Mouse (Mus musculus): ENCODE measurements around the gene Jak2.

Jak2 gene

DNA sequence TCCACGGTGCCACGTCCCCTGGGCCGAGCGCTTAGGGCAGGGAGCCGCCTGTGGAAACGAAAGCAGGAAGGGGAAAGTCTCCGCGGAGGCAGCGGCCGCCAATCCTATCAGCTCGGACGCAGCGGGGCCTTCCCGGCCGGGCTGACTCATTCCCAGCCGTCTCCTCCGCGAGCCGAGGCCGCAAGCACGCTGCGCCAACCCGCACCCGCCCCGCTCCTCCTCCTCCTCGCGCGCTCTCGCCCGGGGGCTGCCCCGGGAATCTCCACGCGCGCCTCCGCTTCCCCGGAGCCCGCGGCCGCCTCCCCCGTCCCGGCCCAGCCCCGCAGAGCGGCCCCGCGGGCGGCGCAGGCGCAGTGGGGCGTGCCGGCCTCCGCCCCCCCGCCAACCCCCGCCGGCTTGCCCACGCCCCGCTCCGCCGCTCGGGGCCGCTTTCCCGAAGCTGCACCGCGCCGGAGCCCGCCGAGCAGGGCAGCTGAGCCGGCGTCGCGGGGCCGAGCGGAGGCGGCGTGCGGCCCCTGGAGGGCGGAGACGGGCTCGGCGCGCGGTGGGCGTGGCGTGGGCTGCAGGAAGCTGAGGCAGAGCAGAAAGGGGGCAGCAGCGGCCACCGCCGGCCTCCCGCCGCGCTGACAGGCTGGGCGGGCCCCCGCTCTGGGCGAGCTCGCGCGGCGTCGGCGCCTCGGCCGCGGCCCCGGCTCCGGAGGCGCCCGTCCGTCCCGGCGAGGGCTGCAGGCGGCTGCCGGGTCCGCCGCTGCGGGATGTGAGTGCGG, at the start of gene Jak2:
Jak2 (plus strand) TSS at position 638 of the 767 bp plus-strand sequence.
- in situ Hi-C loops (cut with MboI, MseI) = loop anchor here (5.0 kb wide), 2 partner anchors 184 to 189 kb away; no protein-coding TSS in a partner anchor

DNA sequence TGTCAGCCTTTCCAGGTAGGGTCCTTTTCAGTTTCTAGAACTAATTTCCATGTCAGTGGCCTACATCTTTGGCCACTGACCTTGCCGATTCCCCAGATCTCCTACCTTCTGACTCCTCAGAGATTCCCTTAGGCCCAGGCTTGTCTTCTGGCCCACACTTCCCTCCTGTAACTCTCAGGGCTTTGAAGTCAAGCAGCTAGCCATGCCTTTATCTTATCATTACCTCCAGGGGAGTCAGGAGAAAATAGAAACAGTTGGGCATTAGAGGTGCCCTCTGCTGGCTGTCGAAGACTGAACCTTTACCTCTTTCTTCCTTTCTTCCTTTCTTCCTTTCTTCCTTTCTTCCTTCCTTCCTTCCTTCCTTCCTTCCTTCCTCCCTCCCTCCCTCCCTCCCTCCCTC, 48.3 kb upstream of the Jak2 start:
- in situ Hi-C loops (cut with MboI, MseI) = loop anchor here in 1 of 2 experiments (25.0 kb wide), 1 partner anchor 1041 kb away; no protein-coding TSS in a partner anchor

GRCm38 (mm10) chr19:29204583-29204982, 47.0 kb upstream of the Jak2 start:
- in situ Hi-C loops (cut with MboI, MseI) = loop anchor here in 1 of 2 experiments (25.0 kb wide), 1 partner anchor 1042 kb away; no protein-coding TSS in a partner anchor

DNA sequence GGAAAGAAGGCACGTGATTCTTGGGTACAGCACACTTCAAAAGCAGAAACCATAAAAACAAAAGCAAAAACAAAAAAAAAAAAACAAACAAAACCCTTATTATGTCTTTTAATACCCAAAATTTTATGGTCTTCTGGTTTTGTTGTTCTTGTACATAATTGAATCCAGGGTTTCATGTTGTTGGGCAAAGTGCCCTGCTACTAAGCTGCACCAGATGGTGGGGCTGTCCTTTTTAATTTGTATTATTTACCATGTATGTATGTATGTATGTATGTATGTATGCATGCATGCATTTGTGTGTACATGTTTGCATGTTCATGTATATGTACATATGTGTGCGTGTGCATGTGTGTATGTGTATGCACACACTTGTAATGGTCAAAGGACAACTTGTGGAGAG, 46.4 kb upstream of the Jak2 start:
- in situ Hi-C loops (cut with MboI, MseI) = loop anchor here in 1 of 2 experiments (25.0 kb wide), 1 partner anchor 1043 kb away; no protein-coding TSS in a partner anchor

- in situ Hi-C loops (cut with MboI, MseI) = loop anchor here in 1 of 2 experiments (25.0 kb wide), 1 partner anchor 1048 kb away; no protein-coding TSS in a partner anchor
Measured at GRCm38 (mm10) chr19:29209898-29210297, 41.7 kb upstream of the Jak2 start.

DNA sequence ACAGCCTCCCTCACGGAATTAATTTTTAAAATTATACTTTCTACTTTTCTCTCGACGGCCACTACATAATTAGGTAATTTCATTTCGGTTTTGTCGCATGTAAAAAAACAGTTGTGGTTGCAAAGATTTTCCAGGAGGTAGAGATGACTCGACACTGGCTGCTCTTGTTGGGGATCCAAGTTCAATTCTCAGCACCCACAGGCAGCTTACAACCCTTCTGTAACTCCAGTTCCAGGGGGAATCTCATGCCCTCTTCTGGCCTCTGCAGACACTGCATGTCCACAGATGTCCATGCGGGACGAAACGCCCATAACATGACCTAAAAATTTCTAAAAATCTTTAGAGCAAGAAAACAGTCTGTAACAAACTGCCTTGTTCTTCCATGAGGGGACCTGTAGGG, 41.3 kb upstream of the Jak2 start:
- in situ Hi-C loops (cut with MboI, MseI) = loop anchor here in 1 of 2 experiments (25.0 kb wide), 1 partner anchor 1048 kb away; no protein-coding TSS in a partner anchor

DNA sequence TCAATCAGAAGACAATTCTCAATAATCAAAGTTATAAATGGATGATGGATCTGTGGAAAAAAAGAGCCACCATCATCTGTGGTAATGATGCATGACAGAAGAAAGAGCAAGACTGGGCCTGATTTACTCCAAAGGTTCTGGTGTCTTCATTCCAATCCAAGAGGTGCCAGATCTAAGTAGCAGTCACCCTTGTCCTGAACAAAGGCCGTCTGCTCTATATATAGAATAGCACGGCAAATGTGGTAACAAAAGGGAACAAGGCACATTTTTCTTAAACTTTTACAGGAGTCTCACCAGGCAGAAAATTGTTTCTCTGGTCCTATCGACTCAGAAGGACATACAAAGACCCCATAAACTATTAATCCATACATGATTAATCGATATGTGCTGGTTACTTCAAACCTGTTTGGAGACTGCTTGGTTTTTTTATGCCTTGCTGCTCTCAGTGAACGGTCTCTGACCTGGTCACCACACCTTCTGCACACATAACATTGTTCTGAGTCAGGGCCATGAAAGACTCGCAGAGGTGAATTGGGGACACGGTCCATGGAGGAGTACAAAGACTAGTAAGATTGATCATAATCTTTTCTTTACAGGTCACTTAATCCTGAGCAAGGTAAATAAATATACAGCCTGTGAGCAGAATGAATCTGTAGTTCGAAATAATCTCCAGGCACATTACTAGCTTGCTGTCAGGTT, 35.7 kb upstream of the Jak2 start:
- in situ Hi-C loops (cut with MboI, MseI) = loop anchor here in 1 of 2 experiments (25.0 kb wide), 1 partner anchor 1054 kb away; no protein-coding TSS in a partner anchor

DNA sequence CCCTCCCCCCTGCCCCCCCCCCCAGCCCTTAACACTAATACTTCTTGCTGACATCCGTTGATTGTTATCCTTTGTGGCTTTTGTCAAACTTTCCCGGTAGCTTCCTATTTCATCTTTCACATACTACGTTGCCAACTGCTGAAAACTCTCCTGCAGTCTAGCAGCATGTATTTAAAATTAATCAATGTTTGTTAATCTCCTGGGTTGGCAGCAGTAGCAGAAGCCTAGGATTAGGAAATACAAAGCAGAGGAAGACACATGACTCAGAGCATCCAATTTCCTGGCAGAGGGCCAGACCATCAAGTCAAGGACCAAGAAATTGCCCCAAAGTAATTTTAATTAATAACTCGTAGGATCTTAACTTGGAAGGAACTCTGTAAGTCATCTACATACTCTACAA, 29.8 kb upstream of the Jak2 start:
- in situ Hi-C loops (cut with MboI, MseI) = loop anchor here (10.0 to 25.0 kb wide), 2 partner anchors 1060 to 1177 kb away; no protein-coding TSS in a partner anchor

DNA sequence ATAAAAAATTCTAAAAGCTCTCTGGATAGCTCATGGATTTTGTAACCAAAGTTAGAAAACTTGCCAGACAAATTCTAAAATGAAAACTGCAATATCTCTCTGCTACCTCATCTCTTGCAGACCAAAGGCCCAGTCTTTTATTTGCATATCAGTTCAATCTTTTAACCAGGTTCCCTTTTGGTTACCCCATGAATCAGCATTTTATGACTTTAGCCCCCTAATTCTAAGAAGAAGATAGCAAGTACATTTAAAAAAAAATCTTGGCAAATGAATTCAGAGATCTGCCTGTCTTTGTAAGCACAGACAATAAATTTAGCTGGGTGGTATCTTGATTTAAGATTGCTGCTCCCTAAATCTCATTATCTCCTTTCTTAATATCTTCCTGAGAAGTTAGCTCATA, 26.7 kb upstream of the Jak2 start:
- in situ Hi-C loops (cut with MboI, MseI) = loop anchor here (10.0 to 25.0 kb wide), 2 partner anchors 1063 to 1180 kb away; no protein-coding TSS in a partner anchor

- in situ Hi-C loops (cut with MboI, MseI) = loop anchor here in 1 of 2 experiments (10.0 kb wide), 1 partner anchor 1182 kb away; no protein-coding TSS in a partner anchor
Measured at GRCm38 (mm10) chr19:29226996-29227395, 24.6 kb upstream of the Jak2 start.

- in situ Hi-C loops (cut with MboI, MseI) = loop anchor here in 1 of 2 experiments (10.0 kb wide), 1 partner anchor 1183 kb away; no protein-coding TSS in a partner anchor
Measured at GRCm38 (mm10) chr19:29227941-29228590, 23.6 kb upstream of the Jak2 start.

DNA sequence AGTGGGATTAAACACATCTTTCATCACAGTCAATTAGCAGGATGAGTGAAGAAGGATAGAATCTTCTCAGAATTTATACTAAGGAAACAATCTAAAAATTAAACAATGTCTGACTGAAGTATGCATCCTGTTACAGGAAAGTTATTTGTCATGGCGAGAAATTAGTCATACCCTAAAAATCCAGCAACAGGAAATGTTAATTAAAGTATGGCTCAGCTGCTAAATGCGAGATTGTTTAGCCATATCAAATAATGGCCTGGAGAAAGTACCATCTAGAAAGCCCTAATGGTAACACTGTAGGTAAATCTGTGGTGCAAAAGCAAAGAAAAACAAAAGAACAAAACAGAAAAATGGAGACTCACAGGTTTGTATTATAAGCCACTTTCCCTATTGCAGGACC, 22.6 kb upstream of the Jak2 start:
- in situ Hi-C loops (cut with MboI, MseI) = loop anchor here in 1 of 2 experiments (10.0 kb wide), 1 partner anchor 1184 kb away; no protein-coding TSS in a partner anchor

DNA sequence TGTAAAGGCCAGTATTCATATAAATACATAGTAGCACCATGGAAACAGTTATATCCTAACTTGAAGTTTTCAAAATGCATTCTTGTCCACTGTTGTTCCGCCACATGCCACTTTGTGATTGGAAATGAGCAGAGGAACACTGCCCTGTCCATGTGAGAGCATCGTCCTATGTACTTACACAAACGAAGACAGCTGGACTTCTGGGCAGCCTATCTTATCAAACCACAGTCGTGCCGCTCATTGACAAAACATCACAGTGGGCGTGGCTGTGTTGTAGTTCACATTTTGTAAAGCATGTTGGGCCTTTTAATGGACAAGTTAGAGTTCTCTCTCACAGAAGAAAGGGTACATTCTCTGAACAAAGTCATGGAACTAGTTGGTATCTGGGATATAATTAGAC, 18.9 kb upstream of the Jak2 start:
- in situ Hi-C loops (cut with MboI, MseI) = no loop called here

GRCm38 (mm10) chr19:29236658-29237385, 14.8 kb upstream of the Jak2 start:
- in situ Hi-C loops (cut with MboI, MseI) = no loop called here

DNA sequence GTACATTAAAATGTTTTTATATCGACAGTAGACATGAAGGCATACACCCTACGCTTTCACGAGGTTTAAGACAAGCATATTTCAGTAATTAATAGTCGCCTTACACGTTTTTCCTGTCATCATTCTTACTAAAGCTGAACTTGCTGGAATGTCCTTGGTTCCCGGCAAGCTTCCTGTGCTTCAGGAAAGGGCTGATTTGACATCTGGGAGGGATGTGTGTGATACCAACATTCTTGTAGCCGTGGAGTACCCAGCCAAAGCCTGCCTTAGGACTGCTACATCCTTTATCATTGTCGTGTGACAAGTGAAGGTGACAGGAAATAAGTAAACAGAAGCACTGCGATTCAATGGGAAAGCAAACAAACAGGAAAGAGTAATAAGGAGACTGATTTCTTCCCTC, 13.5 kb upstream of the Jak2 start:
- in situ Hi-C loops (cut with MboI, MseI) = no loop called here

- in situ Hi-C loops (cut with MboI, MseI) = no loop called here
Measured at GRCm38 (mm10) chr19:29239513-29240235, 12.0 kb upstream of the Jak2 start.

GRCm38 (mm10) chr19:29240676-29241075, 11.0 kb upstream of the Jak2 start:
- in situ Hi-C loops (cut with MboI, MseI) = no loop called here

GRCm38 (mm10) chr19:29241581-29241980, 10.0 kb upstream of the Jak2 start:
- in situ Hi-C loops (cut with MboI, MseI) = no loop called here

DNA sequence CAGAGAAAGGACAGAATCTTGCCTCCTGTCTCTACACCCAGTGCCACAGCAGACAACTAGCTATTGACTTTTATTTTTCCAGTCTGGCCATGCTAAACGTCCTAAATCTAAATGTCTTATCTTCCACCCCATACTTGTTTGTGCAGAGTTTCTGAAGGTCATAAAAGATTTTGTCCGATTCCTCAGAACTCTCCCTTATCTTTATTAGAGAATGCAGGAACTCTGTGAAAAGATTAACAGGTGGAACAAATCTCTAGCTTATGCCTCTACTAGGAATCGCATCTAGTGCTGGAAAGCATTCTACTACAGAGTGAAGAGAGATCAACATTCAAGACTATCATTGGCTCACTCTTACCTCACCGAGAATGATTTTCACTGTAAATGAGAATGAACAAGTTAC, 1.7 kb upstream of the Jak2 start:
- in situ Hi-C loops (cut with MboI, MseI) = loop anchor here (5.0 kb wide), 4 partner anchors 53 to 188 kb away; no protein-coding TSS in a partner anchor

Data from T-helper 17 cell (primary cell).